Mouse (Mus musculus) bone marrow, adult 2 months (tissue): ENCODE results near the gene Nudt22.

Source experiments
- CTCF ChIP-seq: fragments of 200-500 bp; IDR thresholded peaks from 2 replicates; pipeline ENCODE4 v1.5.1; 2011; ENCODE audit warnings: low read length, control low read depth; ENCODE audit not compliant: control insufficient read depth, insufficient read depth
- POLR2A ChIP-seq: fragments of 200-500 bp; IDR thresholded peaks from 2 replicates; pipeline ENCODE4 v1.6.1; 2011; ENCODE audit warnings: low read depth, mild to moderate bottlenecking, control low read depth, low read length, borderline replicate concordance; ENCODE audit not compliant: control insufficient read depth

- TF ChIP-seq CTCF (no peak), POLR2A (no peak)
Measured at GRCm38 (mm10) chr19:6952712-6953037, 43.2 kb downstream of the Nudt22 start.
